Mouse (Mus musculus): ENCODE measurements around the gene Lpcat2. TPM values are rescaled to one million over a fixed set of nuclear protein-coding genes. Genes with fewer than 3 reads are reported as not detected.
"Not testable (repeated sequence)": the region's sequence is repeated elsewhere in the genome, so short reads cannot be mapped to it uniquely, and the experiment has no call there.

Lpcat2 gene
- polyA plus RNA-seq, 1 experiment from 2014 or later, result 7.0 TPM

- H3K9ac ChIP-seq (ENCODE audit: low read depth, low read length), result no peak overlapping the region
- no peak overlapping the region for H3K4me2 ChIP-seq (replicated peaks; ENCODE audit: low read depth, low read length)
- H3K4me3 ChIP-seq (ENCODE audit: low read length), result no peak overlapping the region
- no peaks in the 10 kb centered on the region for H3K27me3 ChIP-seq (ENCODE audit: control insufficient read depth, insufficient read depth, low read length)
- no peaks in the 10 kb centered on the region for H3K36me3 ChIP-seq (ENCODE audit: control insufficient read depth, insufficient read depth, low read length)
- no peaks in the 10 kb centered on the region for H3K9me3 ChIP-seq (ENCODE audit: control insufficient read depth, low read length)
- peak; percentile 52; the same call in 1 of the 2 replicates for ATAC-seq (ENCODE audit: low FRiP score, low TSS enrichment)
- no peaks in the 10 kb centered on the region for H3K4me1 ChIP-seq (ENCODE audit: control insufficient read depth, insufficient read depth, low read length)
- H3K27ac ChIP-seq (ENCODE audit: low read depth, low read length), result no peak overlapping the region
- WGBS, result 8% methylated on average over 7 of the region's 7 CpGs
Observed at GRCm38 (mm10) chr8:92870281-92870680, 15.1 kb downstream of the Lpcat2 start.

GRCm38 (mm10) chr8:92872063-92872759 is 17.1 kb downstream of the Lpcat2 start:
- Histone ChIP-seq H3K36me3 (ENCODE audit: control insufficient read depth, insufficient read depth, low read length) (no peaks in the 10 kb centered on the region), H3K9ac (ENCODE audit: low read depth, low read length) (no peak overlapping the region), H3K27me3 (ENCODE audit: control insufficient read depth, insufficient read depth, low read length) (no peaks in the 10 kb centered on the region), H3K4me3 (ENCODE audit: low read length) (no peak overlapping the region), H3K4me2 (replicated peaks; ENCODE audit: low read depth, low read length) (no peak overlapping the region), H3K27ac (ENCODE audit: low read depth, low read length) (no peak overlapping the region), H3K4me1 (ENCODE audit: control insufficient read depth, insufficient read depth, low read length) (no peaks in the 10 kb centered on the region), H3K9me3 (ENCODE audit: control insufficient read depth, low read length) (no peaks in the 10 kb centered on the region)
- ATAC-seq (ENCODE audit: low FRiP score, low TSS enrichment), result no peak
- 50% methylated on average over 10 of the region's 10 CpGs for WGBS

- Histone ChIP-seq H3K36me3 (ENCODE audit: control insufficient read depth, insufficient read depth, low read length) (no peaks in the 10 kb centered on the region), H3K27me3 (ENCODE audit: control insufficient read depth, insufficient read depth, low read length) (no peaks in the 10 kb centered on the region), H3K4me3 (ENCODE audit: low read length) (no peak overlapping the region), H3K9ac (ENCODE audit: low read depth, low read length) (no peak overlapping the region), H3K27ac (ENCODE audit: low read depth, low read length) (no peak overlapping the region), H3K4me1 (ENCODE audit: control insufficient read depth, insufficient read depth, low read length) (no peaks in the 10 kb centered on the region), H3K4me2 (replicated peaks; ENCODE audit: low read depth, low read length) (no peak overlapping the region), H3K9me3 (ENCODE audit: control insufficient read depth, low read length) (no peaks in the 10 kb centered on the region)
- ATAC-seq (ENCODE audit: low FRiP score, low TSS enrichment), result no peak
- 86% methylated on average over 10 of the region's 10 CpGs for WGBS
Observed at GRCm38 (mm10) chr8:92875795-92876194, 20.7 kb downstream of the Lpcat2 start.

- WGBS, result 56% methylated on average over 4 of the region's 4 CpGs
- ATAC-seq (ENCODE audit: low FRiP score, low TSS enrichment), result no peak
Observed at GRCm38 (mm10) chr8:92881247-92881646, 26.1 kb downstream of the Lpcat2 start.

GRCm38 (mm10) chr8:92883771-92884170 is 28.6 kb downstream of the Lpcat2 start:
- Histone ChIP-seq H3K9me3 (ENCODE audit: control insufficient read depth, low read length) (no peaks in the 10 kb centered on the region), H3K9ac (ENCODE audit: low read depth, low read length) (no peak overlapping the region), H3K4me1 (ENCODE audit: control insufficient read depth, insufficient read depth, low read length) (no peaks in the 10 kb centered on the region), H3K27ac (ENCODE audit: low read depth, low read length) (no peak overlapping the region), H3K4me2 (replicated peaks; ENCODE audit: low read depth, low read length) (no peak overlapping the region), H3K4me3 (ENCODE audit: low read length) (no peak overlapping the region), H3K27me3 (ENCODE audit: control insufficient read depth, insufficient read depth, low read length) (no peaks in the 10 kb centered on the region), H3K36me3 (ENCODE audit: control insufficient read depth, insufficient read depth, low read length) (no peaks in the 10 kb centered on the region)
- no peak for ATAC-seq (ENCODE audit: low FRiP score, low TSS enrichment)
- WGBS, result 70% methylated on average over 2 of the region's 2 CpGs

More at GRCm38 (mm10) chr8:92881247-92881646, 26.1 kb downstream of the Lpcat2 start:
- Histone ChIP-seq H3K4me1 (ENCODE audit: control insufficient read depth, insufficient read depth, low read length) (no peaks in the 10 kb centered on the region), H3K9me3 (ENCODE audit: control insufficient read depth, low read length) (no peaks in the 10 kb centered on the region), H3K27me3 (ENCODE audit: control insufficient read depth, insufficient read depth, low read length) (no peaks in the 10 kb centered on the region), H3K9ac (ENCODE audit: low read depth, low read length) (no peak overlapping the region), H3K27ac (ENCODE audit: low read depth, low read length) (no peak overlapping the region), H3K4me2 (replicated peaks; ENCODE audit: low read depth, low read length) (no peak overlapping the region), H3K36me3 (ENCODE audit: control insufficient read depth, insufficient read depth, low read length) (no peaks in the 10 kb centered on the region), H3K4me3 (ENCODE audit: low read length) (no peak overlapping the region)

- H3K36me3 ChIP-seq (ENCODE audit: control insufficient read depth, insufficient read depth, low read length); H3K4me3 ChIP-seq (ENCODE audit: low read length); H3K27me3 ChIP-seq (ENCODE audit: control insufficient read depth, insufficient read depth, low read length); H3K4me2 ChIP-seq (replicated peaks; ENCODE audit: low read depth, low read length); H3K9me3 ChIP-seq (ENCODE audit: control insufficient read depth, low read length); H3K9ac ChIP-seq (ENCODE audit: low read depth, low read length); H3K27ac ChIP-seq (ENCODE audit: low read depth, low read length); H3K4me1 ChIP-seq (ENCODE audit: control insufficient read depth, insufficient read depth, low read length); ATAC-seq (ENCODE audit: low FRiP score, low TSS enrichment): not testable (repeated sequence)
- WGBS, result 63% methylated on average over 3 of the region's 3 CpGs
Observed at GRCm38 (mm10) chr8:92892216-92892615, 37.1 kb downstream of the Lpcat2 start.

- no peak for ATAC-seq (ENCODE audit: low FRiP score, low TSS enrichment)
- WGBS, result 56% methylated on average over 2 of the region's 2 CpGs
- Histone ChIP-seq H3K4me1 (ENCODE audit: control insufficient read depth, insufficient read depth, low read length) (no peaks in the 10 kb centered on the region), H3K36me3 (ENCODE audit: control insufficient read depth, insufficient read depth, low read length) (no peaks in the 10 kb centered on the region), H3K9me3 (ENCODE audit: control insufficient read depth, low read length) (no peaks in the 10 kb centered on the region), H3K27ac (ENCODE audit: low read depth, low read length) (no peak overlapping the region), H3K4me3 (ENCODE audit: low read length) (no peak overlapping the region), H3K4me2 (replicated peaks; ENCODE audit: low read depth, low read length) (no peak overlapping the region), H3K27me3 (ENCODE audit: control insufficient read depth, insufficient read depth, low read length) (no peaks in the 10 kb centered on the region), H3K9ac (ENCODE audit: low read depth, low read length) (no peak overlapping the region)
Observed at GRCm38 (mm10) chr8:92893870-92894269, 38.7 kb downstream of the Lpcat2 start.

- no peak overlapping the region for H3K27ac ChIP-seq (ENCODE audit: low read depth, low read length)
- no peak for ATAC-seq (ENCODE audit: low FRiP score, low TSS enrichment)
Observed at GRCm38 (mm10) chr8:92895053-92895452, 39.9 kb downstream of the Lpcat2 start.

GRCm38 (mm10) chr8:92896056-92896455 is 40.9 kb downstream of the Lpcat2 start:
- H3K4me2 ChIP-seq (replicated peaks; ENCODE audit: low read depth, low read length), result no peak overlapping the region
- H3K4me1 ChIP-seq (ENCODE audit: control insufficient read depth, insufficient read depth, low read length), result no peaks in the 10 kb centered on the region
- no peaks in the 10 kb centered on the region for H3K9me3 ChIP-seq (ENCODE audit: control insufficient read depth, low read length)
- no peak overlapping the region for H3K27ac ChIP-seq (ENCODE audit: low read depth, low read length)
- no peaks in the 10 kb centered on the region for H3K36me3 ChIP-seq (ENCODE audit: control insufficient read depth, insufficient read depth, low read length)
- H3K9ac ChIP-seq (ENCODE audit: low read depth, low read length), result no peak overlapping the region
- H3K4me3 ChIP-seq (ENCODE audit: low read length), result no peak overlapping the region
- ATAC-seq (ENCODE audit: low FRiP score, low TSS enrichment), result no peak
- H3K27me3 ChIP-seq (ENCODE audit: control insufficient read depth, insufficient read depth, low read length), result no peaks in the 10 kb centered on the region
- WGBS, result 73% methylated on average over 1 of the region's 1 CpGs

More at GRCm38 (mm10) chr8:92895053-92895452, 39.9 kb downstream of the Lpcat2 start:
- Histone ChIP-seq H3K4me3 (ENCODE audit: low read length) (no peak overlapping the region), H3K36me3 (ENCODE audit: control insufficient read depth, insufficient read depth, low read length) (no peaks in the 10 kb centered on the region), H3K9ac (ENCODE audit: low read depth, low read length) (no peak overlapping the region), H3K9me3 (ENCODE audit: control insufficient read depth, low read length) (no peaks in the 10 kb centered on the region), H3K4me2 (replicated peaks; ENCODE audit: low read depth, low read length) (no peak overlapping the region), H3K4me1 (ENCODE audit: control insufficient read depth, insufficient read depth, low read length) (no peaks in the 10 kb centered on the region), H3K27me3 (ENCODE audit: control insufficient read depth, insufficient read depth, low read length) (no peaks in the 10 kb centered on the region)
- 83% methylated on average over 7 of the region's 7 CpGs for WGBS
